Mouse (Mus musculus) liver, embryonic 18 days (tissue): ENCODE results near the gene Hs3st6. TPM values are rescaled to one million over a fixed set of nuclear protein-coding genes. Genes with fewer than 3 reads are reported as not detected.

ENCODE experiments used
- polyA plus RNA-seq: library from polyadenylated mRNA; depleted of rRNA; stranded (reverse); fragments of >200 nt; gene quantifications from 2 replicates; pipeline ENCODE4 v1.2.3, GENCODE M21; 2012; rRNA removed

Gene Hs3st6
- polyA plus RNA-seq = 0.84 and 0.96 TPM in 2 replicates

DNA sequence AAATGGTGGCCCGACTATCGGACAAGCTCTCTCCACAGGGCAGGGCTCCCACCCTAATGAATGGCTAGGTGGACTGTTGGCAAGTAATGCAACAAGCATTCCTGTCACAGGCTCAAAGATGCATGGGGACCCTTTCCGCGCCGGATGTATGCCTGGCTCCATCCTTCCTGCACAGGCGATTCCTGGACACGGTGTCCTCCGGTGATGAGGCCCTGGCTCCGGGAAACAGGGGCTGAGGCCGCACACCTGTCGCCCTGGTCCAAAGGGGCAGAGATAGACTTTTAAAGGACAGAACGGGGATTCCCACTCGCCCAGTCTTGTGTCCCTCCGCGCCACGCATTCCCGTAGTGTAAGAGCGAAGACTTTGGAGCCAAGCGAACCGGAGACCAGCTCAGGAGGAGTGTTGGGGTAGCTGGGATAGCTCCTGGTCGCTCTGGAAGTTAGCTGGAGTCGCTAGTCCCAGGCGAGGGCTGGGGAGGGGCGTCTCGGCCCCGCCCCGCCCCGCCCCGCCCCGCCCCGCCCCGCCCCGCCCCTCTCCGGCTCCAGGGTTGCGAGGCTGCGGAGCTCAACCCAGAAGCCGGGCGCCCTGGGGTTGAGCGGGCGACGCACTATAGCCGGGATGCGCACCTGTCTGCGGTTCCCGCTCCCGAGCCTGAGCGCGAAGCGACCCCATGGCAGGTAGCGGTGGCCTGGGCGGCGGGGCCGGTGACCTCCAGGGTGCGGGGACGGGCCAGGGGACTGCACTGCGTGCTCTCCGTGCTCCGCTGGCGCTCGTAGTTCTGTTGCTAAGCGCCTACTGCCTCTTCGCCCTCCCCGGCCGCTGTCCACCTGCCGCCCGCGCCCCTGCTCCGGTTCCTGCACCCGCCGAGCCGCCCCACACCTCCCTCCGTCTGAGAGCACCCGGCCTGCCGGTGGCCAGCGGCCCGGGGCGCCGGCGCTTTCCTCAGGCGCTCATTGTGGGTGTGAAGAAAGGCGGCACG is at the start of gene Hs3st6:
Gene Hs3st6, plus strand, starts transcription at position 574 of the 980 bp plus-strand sequence.

DNA sequence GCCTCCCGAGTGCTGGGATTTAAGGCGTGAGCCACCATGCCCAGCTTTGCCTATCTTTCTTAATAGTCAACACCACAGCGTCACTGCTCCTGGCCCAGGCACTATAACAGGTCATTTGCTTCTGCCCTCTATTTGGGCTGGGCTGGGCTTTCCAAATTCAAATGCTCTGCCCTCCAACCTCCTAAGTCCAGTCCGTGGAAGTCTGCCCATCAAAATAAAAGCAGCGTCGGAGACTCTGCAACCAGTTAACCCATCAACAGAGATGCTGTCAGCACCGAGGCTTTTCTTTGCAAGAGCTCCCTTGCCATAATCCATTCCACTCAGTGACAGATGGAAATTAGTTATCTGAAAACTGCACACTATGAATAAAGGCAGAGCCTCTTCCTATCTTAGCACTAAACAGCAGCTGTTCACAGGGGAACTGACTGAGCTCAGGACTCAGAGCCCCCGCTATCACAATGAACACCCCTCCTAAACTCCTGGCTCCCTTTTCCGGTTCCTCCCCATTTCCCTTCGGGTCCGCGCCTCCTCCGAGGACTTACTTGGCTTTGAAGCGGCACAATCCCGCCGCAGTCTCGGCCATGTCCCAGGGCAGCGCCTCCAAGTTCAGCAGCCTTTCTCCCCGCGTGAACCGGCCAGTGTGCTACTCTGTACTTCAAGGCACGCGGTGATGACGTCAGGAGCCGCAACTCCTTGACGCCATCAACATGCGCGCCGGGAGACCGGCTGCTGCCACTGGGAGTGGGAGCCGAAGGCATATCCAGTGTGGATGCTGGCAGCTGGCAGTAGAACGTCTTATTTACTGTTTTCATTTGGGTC is 45.6 kb upstream of the Hs3st6 start, which contains the start of gene Tbl3:
Gene Tbl3, minus strand, starts transcription at position 679 of the 819 bp plus-strand sequence.

DNA sequence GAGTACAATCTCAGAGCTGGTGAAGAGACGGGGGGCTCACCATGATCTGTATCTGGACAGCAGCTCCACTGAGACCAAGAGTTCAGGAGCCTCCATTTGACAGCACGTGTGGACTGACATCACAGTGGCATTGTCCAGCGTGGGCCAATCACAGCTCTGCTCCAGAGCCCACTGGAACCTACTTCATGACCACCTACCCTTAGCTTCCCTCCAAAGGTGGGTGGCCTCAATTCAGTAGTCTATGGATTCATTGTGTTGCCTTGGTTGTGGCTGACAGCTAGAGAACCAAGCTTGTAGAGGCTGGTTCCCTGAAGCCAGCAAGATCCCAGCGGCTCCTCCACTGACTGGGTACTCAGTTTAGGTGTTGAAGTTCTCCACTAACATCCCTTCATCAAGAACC is 34.8 kb upstream of the Hs3st6 start, which contains the start of the genes Rnf151 and Rps2:
Gene Rnf151, minus strand, starts transcription at position 121 of the 400 bp plus-strand sequence.
Gene Rps2, plus strand, starts transcription at position 174 of the 400 bp plus-strand sequence.

DNA sequence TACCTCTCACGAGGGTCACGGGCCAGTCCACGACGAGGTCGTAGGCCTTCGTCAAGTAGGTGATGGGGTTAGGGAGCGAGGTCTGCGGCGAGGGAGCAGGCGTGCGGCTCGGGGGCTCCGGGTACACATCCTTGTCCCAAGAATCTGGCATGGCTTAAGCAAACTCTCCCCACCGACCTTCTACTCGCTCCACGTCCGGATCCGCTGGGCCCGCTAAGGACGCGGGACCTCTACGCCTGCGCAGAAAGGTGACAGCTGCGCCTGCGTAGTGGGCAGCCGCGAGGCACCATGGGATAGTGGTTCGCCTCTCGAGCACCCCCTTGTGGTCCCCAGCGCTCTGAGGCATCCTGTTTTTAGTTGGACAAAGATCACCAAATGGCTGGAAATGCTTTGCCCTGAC is 28.6 kb upstream of the Hs3st6 start, which contains the start of gene Ndufb10:
Gene Ndufb10, minus strand, starts transcription at position 295 of the 400 bp plus-strand sequence.

DNA sequence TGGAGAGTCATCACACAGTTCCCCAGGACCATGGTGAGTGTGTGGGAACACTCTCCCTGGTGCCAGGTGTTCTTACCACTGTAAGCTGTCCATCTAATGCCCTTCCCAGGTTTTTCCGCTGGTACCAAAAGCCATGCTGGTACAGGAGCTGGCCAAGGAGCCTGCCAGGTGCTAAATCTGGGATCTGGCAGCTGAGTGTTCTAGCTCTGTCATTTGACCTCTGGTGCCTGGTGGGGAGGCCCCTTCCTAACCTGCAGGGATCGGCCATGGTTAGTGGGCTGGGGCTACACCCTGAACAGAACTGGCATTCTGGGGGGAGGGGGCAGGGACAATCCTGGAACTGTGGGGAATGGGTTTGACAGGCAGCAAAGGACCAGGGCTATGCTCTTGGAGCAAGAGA is 25.2 kb upstream of the Hs3st6 start, which contains the start of gene Rpl3l:
Gene Rpl3l, plus strand, starts transcription at position 203 of the 400 bp plus-strand sequence.

DNA sequence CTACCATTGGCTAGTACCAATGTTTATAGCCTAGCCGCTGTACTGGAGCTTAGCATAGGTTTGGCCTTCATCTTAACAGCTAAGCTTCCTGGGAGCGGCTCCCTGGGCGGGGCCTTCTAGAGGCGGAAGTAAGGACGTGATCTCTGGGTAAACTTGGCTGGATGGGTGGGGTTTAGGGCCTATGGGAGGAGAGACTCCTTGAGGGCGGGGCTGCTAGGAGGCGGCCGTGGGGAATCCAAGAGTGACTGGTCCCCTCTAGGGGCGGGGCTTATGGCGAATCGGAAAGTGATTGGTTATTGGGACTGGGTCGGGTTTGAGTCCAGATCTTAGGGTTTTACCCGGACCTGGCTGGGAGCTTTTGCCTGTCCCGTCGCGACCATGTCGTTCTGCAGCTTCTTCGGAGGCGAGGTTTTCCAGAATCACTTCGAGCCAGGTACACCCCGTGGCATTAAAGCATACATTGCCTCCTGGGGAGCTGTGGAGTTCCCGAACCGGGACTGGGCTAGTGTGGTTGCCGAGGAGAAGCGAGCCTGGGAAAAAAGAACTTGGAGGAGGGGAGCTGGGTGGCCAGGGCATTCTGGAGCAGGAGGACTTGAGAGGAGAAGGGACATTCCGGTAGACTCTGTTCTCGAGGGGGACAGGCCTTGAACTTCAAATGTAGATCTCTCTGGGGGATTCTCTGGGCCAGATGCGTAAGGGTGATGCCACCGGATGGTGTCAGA is 16.3 kb upstream of the Hs3st6 start, which contains the start of gene Msrb1:
Gene Msrb1, plus strand, starts transcription at position 313 of the 722 bp plus-strand sequence.

DNA sequence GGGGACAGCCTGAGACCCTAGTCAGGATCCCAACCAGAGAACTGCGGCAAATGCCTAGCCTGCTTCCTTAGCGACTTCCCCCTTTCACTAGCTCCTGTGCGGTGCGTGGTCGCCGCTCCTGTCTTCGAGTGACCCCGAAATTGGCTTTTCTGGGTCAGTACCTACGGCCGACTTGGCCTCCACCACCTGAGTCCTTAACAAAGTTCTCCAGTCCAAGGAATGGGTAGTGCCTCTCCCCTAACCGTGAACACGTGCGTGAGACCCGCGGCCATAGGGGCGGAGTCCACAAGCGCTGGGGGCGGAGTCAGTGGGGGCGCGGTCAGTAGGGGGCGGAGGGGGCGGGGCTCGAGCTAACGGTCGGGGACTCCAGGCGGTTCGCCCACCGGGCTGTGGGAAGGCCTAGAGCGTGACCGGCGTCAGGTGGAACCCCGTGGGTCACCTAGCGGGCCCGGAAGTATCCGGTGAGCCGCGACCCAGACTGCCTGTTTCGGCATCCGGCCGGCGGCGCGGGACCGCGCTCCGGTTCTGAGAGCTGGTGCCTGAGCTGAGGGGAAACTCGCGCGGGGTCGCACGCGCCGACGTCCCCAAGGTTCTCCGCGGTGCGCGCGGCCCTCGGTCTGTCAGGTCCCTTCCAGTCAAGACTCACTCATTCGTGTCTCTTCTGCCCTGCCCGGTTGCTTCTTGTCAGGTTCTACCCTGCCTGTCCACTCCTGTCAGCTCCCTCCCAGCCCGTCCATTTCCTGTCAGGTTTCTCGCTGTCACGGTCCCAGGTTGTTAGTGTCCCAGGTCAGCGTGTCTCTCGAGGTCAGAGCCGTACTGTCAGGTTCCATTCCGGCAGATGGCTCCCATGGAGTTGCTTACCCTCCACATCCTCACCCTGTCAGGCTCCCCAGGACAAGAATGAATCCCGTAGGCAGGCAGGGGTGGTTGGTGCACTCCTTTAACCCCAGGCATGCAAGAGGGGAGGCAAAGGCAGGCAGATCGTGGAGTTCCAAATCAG is 51.5 kb downstream of the Hs3st6 start, which contains the start of gene Meiob:
Gene Meiob, plus strand, starts transcription at position 338 of the 1,000 bp plus-strand sequence.

Other genes starting within 250 kb of the Hs3st6 start
- 48.2 and 52.1 TPM in 2 replicates for gene Traf7, start 225.1 kb upstream of the Hs3st6 start, polyA plus RNA-seq
- gene Rab26, start 218.8 kb upstream of the Hs3st6 start, polyA plus RNA-seq = 0.24 and 0.30 TPM in 2 replicates
- 3.8 and 5.0 TPM in 2 replicates for gene Pkd1, start 203.2 kb upstream of the Hs3st6 start, polyA plus RNA-seq
- gene Tsc2, start 120.4 kb upstream of the Hs3st6 start, polyA plus RNA-seq = 17.8 and 20.1 TPM in 2 replicates
- gene Nthl1, start 120.3 kb upstream of the Hs3st6 start, polyA plus RNA-seq = 5.8 and 6.5 TPM in 2 replicates
- 10.7 and 11.8 TPM in 2 replicates for gene Slc9a3r2, start 102.7 kb upstream of the Hs3st6 start, polyA plus RNA-seq
- gene Npw, start 94.5 kb upstream of the Hs3st6 start, polyA plus RNA-seq = 0.07 and 0.16 TPM in 2 replicates
- 21.7 and 27.6 TPM in 2 replicates for gene Zfp598, start 83.3 kb upstream of the Hs3st6 start, polyA plus RNA-seq
- 0.12 and 0.14 TPM in 2 replicates for gene Syngr3, start 63.0 kb upstream of the Hs3st6 start, polyA plus RNA-seq
- gene Gfer, start 56.8 kb upstream of the Hs3st6 start, polyA plus RNA-seq = 18.4 and 20.5 TPM in 2 replicates
- gene Noxo1, start 56.8 kb upstream of the Hs3st6 start, polyA plus RNA-seq = 1.1 and 1.2 TPM in 2 replicates
- gene Tbl3, start 45.3 kb upstream of the Hs3st6 start, polyA plus RNA-seq = 17.9 and 18.1 TPM in 2 replicates
- 0.10 TPM in 1 of 2 replicates, not detected in the other for gene Rnf151, start 34.9 kb upstream of the Hs3st6 start, polyA plus RNA-seq
- gene Rps2, start 34.9 kb upstream of the Hs3st6 start, polyA plus RNA-seq = 1,642 and 1,684 TPM in 2 replicates
- 215 and 225 TPM in 2 replicates for gene Ndufb10, start 28.5 kb upstream of the Hs3st6 start, polyA plus RNA-seq
- gene Rpl3l, start 25.2 kb upstream of the Hs3st6 start, polyA plus RNA-seq = 0.11 and 0.13 TPM in 2 replicates
- gene Msrb1, start 16.3 kb upstream of the Hs3st6 start, polyA plus RNA-seq = 91.0 and 112 TPM in 2 replicates
- gene Meiob, start 51.3 kb downstream of the Hs3st6 start, polyA plus RNA-seq = 0.49 and 0.74 TPM in 2 replicates
- gene Hagh, start 87.2 kb downstream of the Hs3st6 start, polyA plus RNA-seq = 160 and 200 TPM in 2 replicates
- 43.4 and 44.7 TPM in 2 replicates for gene Fahd1, start 97.4 kb downstream of the Hs3st6 start, polyA plus RNA-seq
- gene Igfals, start 113.0 kb downstream of the Hs3st6 start, polyA plus RNA-seq = 12.4 and 15.1 TPM in 2 replicates
- 15.4 and 17.7 TPM in 2 replicates for gene Nubp2, start 133.4 kb downstream of the Hs3st6 start, polyA plus RNA-seq
- gene Spsb3, start 133.7 kb downstream of the Hs3st6 start, polyA plus RNA-seq = 26.4 and 28.2 TPM in 2 replicates
- 11.2 and 11.3 TPM in 2 replicates for gene Eme2, start 142.1 kb downstream of the Hs3st6 start, polyA plus RNA-seq
- 52.2 and 58.3 TPM in 2 replicates for gene Mrps34, start 142.1 kb downstream of the Hs3st6 start, polyA plus RNA-seq
- 32.3 and 35.5 TPM in 2 replicates for gene Nme3, start 143.5 kb downstream of the Hs3st6 start, polyA plus RNA-seq
- 23.9 and 32.5 TPM in 2 replicates for gene Mapk8ip3, start 184.0 kb downstream of the Hs3st6 start, polyA plus RNA-seq
- 17.3 and 17.8 TPM in 2 replicates for gene Jpt2, start 207.7 kb downstream of the Hs3st6 start, polyA plus RNA-seq